Mouse (Mus musculus) c-Kit-positive CD71-positive TER-119-positive erythroid progenitor cells, embryonic 14.5 days (primary cell): ENCODE results near the gene S100a16.

Experiments
- DNase-seq: peaks from one replicate; pipeline ENCODE4 v3.0.0-alpha.2; 2013; ENCODE audit warnings: low spot score

S100a16 gene

GRCm38 (mm10) chr3:90586016-90586643 lies 49.1 kb downstream of the S100a16 start:
- DNase-seq = no peak

- DNase-seq = no peak
Observed at GRCm38 (mm10) chr3:90586906-90587305, 49.9 kb downstream of the S100a16 start.

- DNase-seq = no peak
Observed at GRCm38 (mm10) chr3:90587361-90588101, 50.5 kb downstream of the S100a16 start.

GRCm38 (mm10) chr3:90589390-90589789 lies 52.3 kb downstream of the S100a16 start:
- no peak for DNase-seq

GRCm38 (mm10) chr3:90589947-90590346 lies 52.9 kb downstream of the S100a16 start, which contains the start of gene S100a2:
Gene S100a2 (plus strand): TSS chr3:90590247.
- DNase-seq = no peak
